In genomic region chr7:63851841-63852533, GRCm38 (mm10) we compare ENCODE assay signal across 8 mouse cellular contexts.
DNase-seq lines count a peak whose midpoint lies in the region; ATAC-seq and TF ChIP-seq lines count a peak whose summit lies in the region.

No protein-coding gene starts in this region.

- no peaks in the 10 kb centered on the region for H3K9me3 ChIP-seq in intestine, postnatal 0 days (ENCODE audit: control insufficient read depth)
- H3K9me3 ChIP-seq in lung, embryonic 15.5 days: no peaks in the 10 kb centered on the region

- H3K36me3 ChIP-seq in intestine, postnatal 0 days (ENCODE audit: control insufficient read depth, insufficient read depth): no peaks in the 10 kb centered on the region
- H3K36me3 ChIP-seq in lung, embryonic 15.5 days: no peaks in the 10 kb centered on the region

- DNase-seq in frontal cortex, postnatal 36 days (ENCODE audit: low spot score in 2 of 2): peak; percentile 19 to 38
- no peak for DNase-seq in frontal cortex, postnatal 25 days (ENCODE audit: low spot score in 2 of 2)
- DNase-seq in urinary bladder, postnatal 14 days (ENCODE audit: low spot score): peak; percentile 70
- DNase-seq in urinary bladder, postnatal 25 days (ENCODE audit: low spot score): no peak
- no peak for DNase-seq in spleen, adult 18-20 months
- DNase-seq in thymus, postnatal 25 days: no peak

- H3K27me3 ChIP-seq in intestine, postnatal 0 days (replicated peaks; ENCODE audit: control insufficient read depth, insufficient read depth, low read length): no peaks in the 10 kb centered on the region
- no peaks in the 10 kb centered on the region for H3K27me3 ChIP-seq in lung, embryonic 15.5 days

- H3K4me1 ChIP-seq in intestine, postnatal 0 days (replicated peaks; ENCODE audit: control insufficient read depth, insufficient read depth, low read length): no peaks in the 10 kb centered on the region
- no peaks in the 10 kb centered on the region for H3K4me1 ChIP-seq in lung, embryonic 15.5 days

- no peak overlapping the region for H3K9ac ChIP-seq in intestine, postnatal 0 days (ENCODE audit: low read depth, low read length)
- H3K9ac ChIP-seq in lung, embryonic 15.5 days: no peak overlapping the region

- no peak overlapping the region for H3K4me2 ChIP-seq in intestine, postnatal 0 days (replicated peaks; ENCODE audit: low read depth)
- H3K4me2 ChIP-seq in lung, embryonic 15.5 days: no peak overlapping the region

- H3K4me3 ChIP-seq in intestine, postnatal 0 days (ENCODE audit: low read depth, low read length): no peak overlapping the region
- no peak overlapping the region for H3K4me3 ChIP-seq in lung, embryonic 15.5 days

- TF ChIP-seq CTCF in intestine, postnatal 0 days (IDR thresholded peaks at IDR 0.05; ENCODE audit: low read depth): peak; percentile 60

- WGBS in intestine, postnatal 0 days: 38% methylated on average over 7 of the region's 7 CpGs
- WGBS in lung, embryonic 15.5 days: 43% methylated on average over 7 of the region's 7 CpGs

- H3K27ac ChIP-seq in intestine, postnatal 0 days (ENCODE audit: low read depth, low read length): no peak overlapping the region
- H3K27ac ChIP-seq in lung, embryonic 15.5 days: no peak overlapping the region

- ATAC-seq in intestine, postnatal 0 days: peak; percentile 64
- ATAC-seq in lung, embryonic 15.5 days (ENCODE audit: borderline replicate concordance, extremely low read depth, low FRiP score, low TSS enrichment): 0 out of 2 replicates have a peak, but pooled peaks have one; percentile 59

Comparison
In these comparisons a context has a peak if more than half of its experiments do, and no peak if none do; other contexts are left out.
1. DNase-seq: peak in frontal cortex, postnatal 36 days (2 of 2) and urinary bladder, postnatal 14 days (single experiment); none in frontal cortex, postnatal 25 days (0 of 2), urinary bladder, postnatal 25 days (single experiment), spleen, adult 18-20 months (0 of 2) and thymus, postnatal 25 days (single experiment).